Mouse (Mus musculus): ENCODE results near the gene Ptprm.

Gene Ptprm

GRCm38 (mm10) chr17:67157089-67157752 is 197.0 kb downstream of the Ptprm start:
- no peak for DNase-seq (ENCODE audit: extremely low read depth, low read depth, low spot score)

GRCm38 (mm10) chr17:67152218-67152617 is 202.0 kb downstream of the Ptprm start:
- DNase-seq (ENCODE audit: extremely low read depth, low read depth, low spot score), result no peak

GRCm38 (mm10) chr17:67150441-67150840 is 203.8 kb downstream of the Ptprm start:
- DNase-seq (ENCODE audit: extremely low read depth, low read depth, low spot score), result no peak

GRCm38 (mm10) chr17:67142183-67142756 is 212.0 kb downstream of the Ptprm start:
- no peak for DNase-seq (ENCODE audit: extremely low read depth, low read depth, low spot score)

- no peak for DNase-seq (ENCODE audit: extremely low read depth, low read depth, low spot score)
These were observed 213.8 kb downstream of the Ptprm start for GRCm38 (mm10) chr17:67140502-67140901.

- no peak for DNase-seq (ENCODE audit: extremely low read depth, low read depth, low spot score)
These were observed 215.3 kb downstream of the Ptprm start for GRCm38 (mm10) chr17:67138981-67139380.

GRCm38 (mm10) chr17:67136876-67137275 is 217.4 kb downstream of the Ptprm start:
- DNase-seq (ENCODE audit: extremely low read depth, low read depth, low spot score), result no peak

GRCm38 (mm10) chr17:67136421-67136820 is 217.8 kb downstream of the Ptprm start:
- no peak for DNase-seq (ENCODE audit: extremely low read depth, low read depth, low spot score)

GRCm38 (mm10) chr17:67134235-67134634 is 220.0 kb downstream of the Ptprm start:
- DNase-seq (ENCODE audit: extremely low read depth, low read depth, low spot score), result no peak

GRCm38 (mm10) chr17:67133440-67134103 is 220.7 kb downstream of the Ptprm start:
- no peak for DNase-seq (ENCODE audit: extremely low read depth, low read depth, low spot score)

- DNase-seq (ENCODE audit: extremely low read depth, low read depth, low spot score), result no peak
These were observed 221.2 kb downstream of the Ptprm start for GRCm38 (mm10) chr17:67133026-67133425.

GRCm38 (mm10) chr17:67127530-67127929 is 226.7 kb downstream of the Ptprm start:
- DNase-seq (ENCODE audit: extremely low read depth, low read depth, low spot score), result no peak

- no peak for DNase-seq (ENCODE audit: extremely low read depth, low read depth, low spot score)
These were observed 228.7 kb downstream of the Ptprm start for GRCm38 (mm10) chr17:67125596-67125995.

GRCm38 (mm10) chr17:67124294-67124693 is 230.0 kb downstream of the Ptprm start:
- DNase-seq (ENCODE audit: extremely low read depth, low read depth, low spot score), result no peak

- DNase-seq (ENCODE audit: extremely low read depth, low read depth, low spot score), result no peak
These were observed 230.5 kb downstream of the Ptprm start for GRCm38 (mm10) chr17:67123722-67124121.

GRCm38 (mm10) chr17:67120863-67121262 is 233.4 kb downstream of the Ptprm start:
- no peak for DNase-seq (ENCODE audit: extremely low read depth, low read depth, low spot score)

- no peak for DNase-seq (ENCODE audit: extremely low read depth, low read depth, low spot score)
These were observed 235.4 kb downstream of the Ptprm start for GRCm38 (mm10) chr17:67118676-67119340.

GRCm38 (mm10) chr17:67114842-67115241 is 239.4 kb downstream of the Ptprm start:
- no peak for DNase-seq (ENCODE audit: extremely low read depth, low read depth, low spot score)

- DNase-seq (ENCODE audit: extremely low read depth, low read depth, low spot score), result no peak
These were observed 241.6 kb downstream of the Ptprm start for GRCm38 (mm10) chr17:67112679-67113078.

- no peak for DNase-seq (ENCODE audit: extremely low read depth, low read depth, low spot score)
These were observed 248.1 kb downstream of the Ptprm start for GRCm38 (mm10) chr17:67106176-67106575.

- no peak for DNase-seq (ENCODE audit: extremely low read depth, low read depth, low spot score)
These were observed 252.2 kb downstream of the Ptprm start for GRCm38 (mm10) chr17:67102051-67102450.

GRCm38 (mm10) chr17:67090997-67091396 is 263.3 kb downstream of the Ptprm start:
- no peak for DNase-seq (ENCODE audit: extremely low read depth, low read depth, low spot score)
